Mouse (Mus musculus): ENCODE data around the gene Hmcn1. TPM values are rescaled to one million over a fixed set of nuclear protein-coding genes. Genes with fewer than 3 reads are reported as not detected.

Hmcn1 gene
- polyA plus RNA-seq, 1 experiment from 2014 or later = 8.1 TPM

DNA sequence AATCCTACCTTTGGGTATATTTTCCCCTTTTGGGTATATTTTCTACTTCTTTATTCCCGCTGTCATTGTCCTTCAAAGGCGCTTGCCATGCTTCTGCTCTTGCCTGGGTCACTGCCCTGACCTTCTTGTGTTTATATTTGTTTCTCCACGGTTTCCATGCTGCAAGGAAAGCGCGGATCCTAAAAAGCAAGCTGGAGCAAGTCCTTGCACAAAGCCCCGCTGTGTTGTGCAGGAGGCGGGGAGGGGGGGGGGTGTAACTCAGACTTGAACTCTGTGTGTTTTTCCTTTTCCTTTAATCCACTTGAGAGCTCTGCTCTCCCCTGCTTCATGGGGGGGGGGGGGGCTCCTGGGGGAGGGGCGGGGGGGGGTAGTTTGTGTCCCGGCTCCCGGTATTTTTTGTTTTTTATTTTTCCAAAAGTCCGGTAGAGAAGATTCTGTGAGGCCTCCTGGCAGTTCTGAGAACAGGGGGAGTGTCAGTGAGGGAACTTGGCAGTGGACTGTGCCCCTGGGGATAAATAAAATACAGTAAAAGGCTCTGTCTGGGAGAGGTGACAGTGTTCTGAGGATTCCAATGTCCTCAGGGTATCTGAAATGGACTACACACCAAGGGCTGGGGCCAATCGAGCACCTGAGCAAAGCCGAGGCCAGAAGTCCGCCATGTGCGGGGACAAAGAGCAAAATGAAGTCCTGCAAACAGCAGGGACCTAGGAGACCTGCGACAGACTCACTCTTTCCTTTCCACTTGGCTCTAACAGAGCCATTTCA lies 457.3 kb downstream of the Hmcn1 start:
- no peak overlapping the region for H3K9ac ChIP-seq
- 38% methylated on average over 16 of the region's 16 CpGs for WGBS
- H3K4me3 ChIP-seq (replicated peaks) = no peak overlapping the region
- H3K4me2 ChIP-seq = peak overlapping the region; percentile 15; the same call in 1 of the 2 replicates
- no peak for ATAC-seq (ENCODE audit: low FRiP score)
- H3K4me1 ChIP-seq = peaks cover 11% of the 10 kb centered on the region
- H3K27ac ChIP-seq = 0 out of 2 replicates have a peak overlapping the region, but pooled peaks have one; percentile 16
- H3K36me3 ChIP-seq (replicated peaks) = no peaks in the 10 kb centered on the region
- no peaks in the 10 kb centered on the region for H3K27me3 ChIP-seq
- no peaks in the 10 kb centered on the region for H3K9me3 ChIP-seq

DNA sequence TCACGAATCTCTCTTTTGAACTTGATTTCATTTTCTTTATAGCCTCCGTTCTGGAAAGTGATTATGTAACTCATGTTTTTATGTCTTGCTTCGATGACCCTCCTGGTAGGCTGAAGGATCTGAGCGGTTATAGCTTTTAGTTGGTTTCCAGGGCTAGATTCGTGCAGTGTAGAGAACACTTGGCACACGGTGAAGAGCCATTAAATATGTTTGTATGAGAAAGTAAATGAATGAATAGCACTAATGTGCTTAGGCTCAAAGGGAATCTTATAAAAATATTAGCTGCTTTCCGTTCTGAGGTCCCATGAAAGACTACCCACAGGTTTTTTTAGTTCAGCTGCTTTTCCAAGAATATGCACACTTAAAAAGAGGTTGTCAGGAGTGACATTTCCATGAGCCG lies 458.6 kb downstream of the Hmcn1 start:
- ATAC-seq (ENCODE audit: low FRiP score) = no peak
- no peak overlapping the region for H3K27ac ChIP-seq
- WGBS = 92% methylated on average over 8 of the region's 8 CpGs

DNA sequence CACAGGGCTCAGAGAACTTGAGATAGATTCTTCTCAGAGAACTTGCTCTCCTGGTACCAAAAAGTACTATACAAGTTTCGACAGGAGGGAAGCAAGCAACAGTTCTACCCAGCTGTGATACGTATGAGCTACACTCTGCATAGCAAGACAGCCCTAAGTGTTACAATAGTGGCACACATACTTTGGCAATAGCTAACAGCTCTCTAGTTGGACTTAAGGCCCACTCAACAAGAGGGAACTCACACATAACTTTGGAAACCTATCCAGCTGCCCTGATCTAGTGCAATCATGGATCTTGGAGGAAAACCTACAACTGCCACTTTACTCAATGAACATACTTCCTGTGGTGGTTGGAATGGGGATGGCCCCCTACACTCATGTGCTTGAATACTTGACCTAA lies 480.2 kb downstream of the Hmcn1 start:
- Histone ChIP-seq H3K27ac (no peak overlapping the region), H3K4me3 (replicated peaks) (no peak overlapping the region), H3K9ac (no peak overlapping the region), H3K36me3 (replicated peaks) (no peaks in the 10 kb centered on the region), H3K27me3 (no peaks in the 10 kb centered on the region), H3K4me2 (no peak overlapping the region), H3K9me3 (no peaks in the 10 kb centered on the region), H3K4me1 (no peaks in the 10 kb centered on the region)
- WGBS = 92% methylated on average over 2 of the region's 2 CpGs
- ATAC-seq (ENCODE audit: low FRiP score) = no peak

More for the DNA sequence above, 458.6 kb downstream of the Hmcn1 start:
- Histone ChIP-seq H3K36me3 (replicated peaks) (no peaks in the 10 kb centered on the region), H3K9ac (no peak overlapping the region), H3K4me1 (peaks cover 11% of the 10 kb centered on the region), H3K27me3 (no peaks in the 10 kb centered on the region), H3K9me3 (no peaks in the 10 kb centered on the region), H3K4me2 (no peak overlapping the region), H3K4me3 (replicated peaks) (no peak overlapping the region)

Other genes starting within 250 kb of the Hmcn1 start
- gene Gm47985, start 189.1 kb upstream of the Hmcn1 start, polyA plus RNA-seq (2016; fragmentation: Nextera tagmentation; extraction: Ambion mirVana) = 0.65 and 0.95 TPM in 2 replicates
- gene Gm8947, start 198.9 kb upstream of the Hmcn1 start, polyA plus RNA-seq (2016; fragmentation: Nextera tagmentation; extraction: Ambion mirVana) = 0.17 TPM in 1 of 2 replicates, not detected in the other
- not detected in 2 replicates for gene Gm47995, start 205.0 kb upstream of the Hmcn1 start, polyA plus RNA-seq (2016; fragmentation: Nextera tagmentation; extraction: Ambion mirVana)
- gene 3110040M04Rik, start 210.7 kb upstream of the Hmcn1 start, polyA plus RNA-seq (2016; fragmentation: Nextera tagmentation; extraction: Ambion mirVana) = 0.60 TPM in 1 of 2 replicates, not detected in the other
- gene Gm47996, start 216.7 kb upstream of the Hmcn1 start, polyA plus RNA-seq (2016; fragmentation: Nextera tagmentation; extraction: Ambion mirVana) = not detected in 2 replicates

All from forebrain, embryonic 12.5 days (tissue).